Mouse (Mus musculus): ENCODE data around the gene Tcirg1. TPM values are rescaled to one million over a fixed set of nuclear protein-coding genes. Genes with fewer than 3 reads are reported as not detected.

Gene Tcirg1
- polyA plus RNA-seq, 1 experiment = 69.2 TPM

DNA sequence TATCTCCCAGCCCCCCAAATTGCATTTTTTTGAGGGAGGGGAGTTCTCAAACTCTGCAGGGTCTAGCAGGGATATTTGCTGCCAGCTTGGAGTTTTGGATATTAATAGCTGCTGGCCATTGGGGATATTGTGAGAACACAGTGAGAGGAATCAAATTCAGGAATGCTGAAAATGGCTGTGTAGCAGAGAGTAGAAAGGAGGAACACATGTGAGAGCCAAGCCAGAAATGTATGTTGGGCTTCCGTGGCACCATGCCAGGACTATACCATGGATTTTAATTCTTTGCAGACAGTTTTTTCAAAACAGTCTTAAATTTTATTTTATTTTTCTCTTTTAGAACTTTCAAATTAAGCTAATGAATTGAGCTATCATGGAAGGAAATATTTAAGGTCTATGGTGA is 38.6 kb downstream of the Tcirg1 start:
- H3K4me1 ChIP-seq (ENCODE audit: control insufficient read depth, insufficient read depth, low read length) = peaks cover 12% of the 10 kb centered on the region
- WGBS = 95% methylated on average over 1 of the region's 1 CpGs
- peaks cover 2% of the 10 kb centered on the region; the same call in 1 of the 2 replicates for H3K36me3 ChIP-seq (ENCODE audit: control insufficient read depth, insufficient read depth, low read length)
- H3K4me3 ChIP-seq (ENCODE audit: insufficient read depth, low read depth, low read length) = no peak overlapping the region
- DNase-seq = no peak
- TF ChIP-seq POLR2A (IDR thresholded peaks at IDR 0.05; ENCODE audit: low read depth, low read length) (no peak), CTCF (conservative IDR thresholded peaks at IDR 0.05; ENCODE audit: insufficient read depth, insufficient read length, low read depth, low read length) (no peak)
- no peak overlapping the region for H3K27ac ChIP-seq (ENCODE audit: insufficient read depth, low read depth, low read length)
- no peaks in the 10 kb centered on the region for H3K27me3 ChIP-seq (replicated peaks; ENCODE audit: control insufficient read depth, insufficient read depth, low read length)

GRCm38 (mm10) chr19:3864960-3865359 is 42.0 kb downstream of the Tcirg1 start:
- WGBS = 74% methylated on average over 2 of the region's 2 CpGs
- TF ChIP-seq CTCF (conservative IDR thresholded peaks at IDR 0.05; ENCODE audit: insufficient read depth, insufficient read length, low read depth, low read length) = peak; percentile 28; the same call in 1 of the 2 replicates
- TF ChIP-seq POLR2A (IDR thresholded peaks at IDR 0.05; ENCODE audit: low read depth, low read length) = no peak

DNA sequence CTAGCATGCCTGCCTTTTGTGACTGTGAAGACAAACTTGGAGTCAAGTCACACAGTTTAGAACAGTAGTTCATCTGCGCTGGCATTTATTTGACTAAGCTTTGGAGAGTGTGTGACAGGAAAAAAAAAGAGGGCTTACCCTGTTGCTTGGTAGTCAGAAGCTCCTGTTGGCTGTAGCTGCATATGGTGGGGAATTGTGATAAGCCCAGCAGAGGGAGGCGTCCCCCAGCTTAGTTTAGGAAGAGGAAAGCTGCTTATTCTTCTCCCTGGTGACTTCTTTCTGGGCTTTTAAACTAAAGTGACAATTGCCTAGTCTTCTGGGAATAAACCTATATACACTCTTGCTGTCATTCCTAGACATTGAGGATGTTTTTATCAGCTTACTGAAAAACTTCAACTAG is 44.2 kb downstream of the Tcirg1 start:
- 70% methylated on average over 2 of the region's 2 CpGs for WGBS
- Histone ChIP-seq H3K27ac (ENCODE audit: insufficient read depth, low read depth, low read length) (no peak overlapping the region), H3K4me1 (ENCODE audit: control insufficient read depth, insufficient read depth, low read length) (peaks cover 6% of the 10 kb centered on the region; the same call in 1 of the 2 replicates), H3K4me3 (ENCODE audit: insufficient read depth, low read depth, low read length) (no peak overlapping the region), H3K36me3 (ENCODE audit: control insufficient read depth, insufficient read depth, low read length) (no peaks in the 10 kb centered on the region; the same call in 1 of the 2 replicates), H3K27me3 (replicated peaks; ENCODE audit: control insufficient read depth, insufficient read depth, low read length) (no peaks in the 10 kb centered on the region)
- no peak for DNase-seq
- TF ChIP-seq POLR2A (IDR thresholded peaks at IDR 0.05; ENCODE audit: low read depth, low read length) (no peak), CTCF (conservative IDR thresholded peaks at IDR 0.05; ENCODE audit: insufficient read depth, insufficient read length, low read depth, low read length) (no peak)

More at GRCm38 (mm10) chr19:3864960-3865359, 42.0 kb downstream of the Tcirg1 start:
- H3K27me3 ChIP-seq (replicated peaks; ENCODE audit: control insufficient read depth, insufficient read depth, low read length) = no peaks in the 10 kb centered on the region
- DNase-seq = no peak
- H3K4me3 ChIP-seq (ENCODE audit: insufficient read depth, low read depth, low read length) = no peak overlapping the region
- peaks cover 5% of the 10 kb centered on the region; the same call in 1 of the 2 replicates for H3K4me1 ChIP-seq (ENCODE audit: control insufficient read depth, insufficient read depth, low read length)
- H3K36me3 ChIP-seq (ENCODE audit: control insufficient read depth, insufficient read depth, low read length) = no peaks in the 10 kb centered on the region; the same call in 1 of the 2 replicates
- H3K27ac ChIP-seq (ENCODE audit: insufficient read depth, low read depth, low read length) = no peak overlapping the region

DNA sequence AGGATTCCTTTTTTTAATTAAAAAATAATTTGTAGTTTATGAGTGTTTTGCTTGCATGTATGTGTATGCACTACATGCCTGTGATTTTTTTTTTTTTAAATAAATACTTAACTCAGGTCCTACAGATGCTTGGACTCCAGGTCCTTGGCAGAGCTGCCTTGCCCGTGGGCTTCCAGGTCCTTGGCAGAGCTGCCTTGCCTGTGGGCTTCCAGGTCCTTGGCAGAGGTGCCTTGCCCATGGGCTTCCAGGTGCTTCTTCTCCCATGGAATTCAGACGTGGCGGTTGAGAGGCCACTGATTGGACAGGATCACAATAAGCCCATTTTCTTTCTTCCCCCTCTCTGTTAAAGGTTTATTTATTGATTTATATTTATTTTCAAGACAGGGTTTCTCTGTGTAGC is 49.7 kb downstream of the Tcirg1 start:
- H3K27me3 ChIP-seq (replicated peaks; ENCODE audit: control insufficient read depth, insufficient read depth, low read length) = no peaks in the 10 kb centered on the region
- WGBS = 40% methylated on average over 3 of the region's 3 CpGs
- H3K4me1 ChIP-seq (ENCODE audit: control insufficient read depth, insufficient read depth, low read length) = peaks cover 21% of the 10 kb centered on the region
- no peak overlapping the region for H3K4me3 ChIP-seq (ENCODE audit: insufficient read depth, low read depth, low read length)
- DNase-seq = peak; percentile 23
- no peak for TF ChIP-seq CTCF (conservative IDR thresholded peaks at IDR 0.05; ENCODE audit: insufficient read depth, insufficient read length, low read depth, low read length)
- no peak for TF ChIP-seq POLR2A (IDR thresholded peaks at IDR 0.05; ENCODE audit: low read depth, low read length)
- no peaks in the 10 kb centered on the region; the same call in 1 of the 2 replicates for H3K36me3 ChIP-seq (ENCODE audit: control insufficient read depth, insufficient read depth, low read length)
- H3K27ac ChIP-seq (ENCODE audit: insufficient read depth, low read depth, low read length) = no peak overlapping the region

DNA sequence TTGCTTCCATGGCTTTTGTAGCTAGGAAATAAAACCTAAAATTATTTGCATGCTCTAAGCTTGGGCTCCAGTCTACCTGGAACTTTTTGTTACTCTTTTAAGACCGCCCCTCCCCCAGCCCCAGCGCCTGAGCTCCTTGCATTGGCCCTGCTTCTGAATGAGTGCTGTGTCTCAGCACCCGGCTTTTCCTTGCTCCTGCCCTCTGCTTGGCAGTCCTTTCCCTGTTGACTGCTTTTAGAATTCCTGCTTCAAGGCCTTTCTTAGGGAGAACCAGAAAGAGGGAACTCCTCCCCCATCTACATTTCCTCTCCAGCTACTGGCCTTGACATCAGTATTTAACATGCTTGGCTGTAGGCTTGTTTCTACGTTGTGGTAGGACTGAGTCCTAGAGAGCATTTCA is 51.3 kb downstream of the Tcirg1 start:
- WGBS = 23% methylated on average over 4 of the region's 4 CpGs
- DNase-seq = peak; percentile 45
- no peak overlapping the region for H3K4me3 ChIP-seq (ENCODE audit: insufficient read depth, low read depth, low read length)
- TF ChIP-seq CTCF (conservative IDR thresholded peaks at IDR 0.05; ENCODE audit: insufficient read depth, insufficient read length, low read depth, low read length) (no peak), POLR2A (IDR thresholded peaks at IDR 0.05; ENCODE audit: low read depth, low read length) (no peak)
- peaks cover 25% of the 10 kb centered on the region for H3K4me1 ChIP-seq (ENCODE audit: control insufficient read depth, insufficient read depth, low read length)
- no peaks in the 10 kb centered on the region for H3K36me3 ChIP-seq (ENCODE audit: control insufficient read depth, insufficient read depth, low read length)
- H3K27ac ChIP-seq (ENCODE audit: insufficient read depth, low read depth, low read length) = peak overlapping the region; percentile 36; the same call in 1 of the 2 replicates
- no peaks in the 10 kb centered on the region for H3K27me3 ChIP-seq (replicated peaks; ENCODE audit: control insufficient read depth, insufficient read depth, low read length)

DNA sequence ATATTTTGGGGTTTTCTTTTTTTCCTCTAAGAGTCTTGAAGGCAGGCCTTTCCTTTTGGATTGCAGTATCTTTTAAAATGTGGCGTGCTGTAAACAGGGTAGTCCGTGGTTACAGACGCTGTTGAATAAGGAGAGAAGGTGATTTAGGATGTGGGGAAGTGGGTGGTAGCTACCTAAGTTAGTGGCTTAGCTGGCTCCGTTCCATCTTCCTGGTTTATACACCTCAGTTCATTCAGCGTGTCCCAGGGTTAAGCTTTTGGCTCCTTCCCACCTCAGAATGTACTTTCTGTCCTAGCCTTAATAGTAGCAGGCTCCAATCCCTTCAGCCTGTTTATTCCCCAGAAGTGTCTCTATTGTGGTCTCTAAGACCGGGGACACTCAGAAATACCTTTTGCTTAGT is 51.8 kb downstream of the Tcirg1 start:
- Histone ChIP-seq H3K27me3 (replicated peaks; ENCODE audit: control insufficient read depth, insufficient read depth, low read length) (no peaks in the 10 kb centered on the region), H3K27ac (ENCODE audit: insufficient read depth, low read depth, low read length) (peak overlapping the region; percentile 36), H3K36me3 (ENCODE audit: control insufficient read depth, insufficient read depth, low read length) (no peaks in the 10 kb centered on the region), H3K4me1 (ENCODE audit: control insufficient read depth, insufficient read depth, low read length) (peaks cover 26% of the 10 kb centered on the region), H3K4me3 (ENCODE audit: insufficient read depth, low read depth, low read length) (no peak overlapping the region)
- peak; percentile 82 for DNase-seq
- TF ChIP-seq CTCF (conservative IDR thresholded peaks at IDR 0.05; ENCODE audit: insufficient read depth, insufficient read length, low read depth, low read length) = no peak
- 31% methylated on average over 6 of the region's 6 CpGs for WGBS

- no peaks in the 10 kb centered on the region for H3K36me3 ChIP-seq (ENCODE audit: control insufficient read depth, insufficient read depth, low read length)
- TF ChIP-seq CTCF (conservative IDR thresholded peaks at IDR 0.05; ENCODE audit: insufficient read depth, insufficient read length, low read depth, low read length) (no peak), POLR2A (IDR thresholded peaks at IDR 0.05; ENCODE audit: low read depth, low read length) (no peak)
- H3K4me1 ChIP-seq (ENCODE audit: control insufficient read depth, insufficient read depth, low read length) = peaks cover 36% of the 10 kb centered on the region
- 0 out of 2 replicates have a peak overlapping the region, but pooled peaks have one; percentile 22 for H3K27ac ChIP-seq (ENCODE audit: insufficient read depth, low read depth, low read length)
- H3K27me3 ChIP-seq (replicated peaks; ENCODE audit: control insufficient read depth, insufficient read depth, low read length) = no peaks in the 10 kb centered on the region
- peak overlapping the region; percentile 9; the same call in 1 of the 2 replicates for H3K4me3 ChIP-seq (ENCODE audit: insufficient read depth, low read depth, low read length)
- DNase-seq = peak; percentile 72
- 45% methylated on average over 1 of the region's 1 CpGs for WGBS
These were observed 53.0 kb downstream of the Tcirg1 start for GRCm38 (mm10) chr19:3853891-3854290.
